Comparison of ENCODE assay signal across 15 mouse cellular contexts in genomic region chr11:53528397-53529252, GRCm38 (mm10). TPM values are rescaled to one million over a fixed set of nuclear protein-coding genes. Genes with fewer than 3 reads are reported as not detected.
DNase-seq lines count a peak whose midpoint lies in the region; ATAC-seq and TF ChIP-seq lines count a peak whose summit lies in the region.
"Had no signal": no experiment of that assay in that cellular context is flagged by ENCODE, and none has a peak within 500 bp of the region (broad histone marks: within the 10 kb centered on the region; RNA-seq: fewer than 3 reads in every experiment).

No protein-coding gene starts in this region.

- H3K9me3 ChIP-seq in heart, embryonic 14.5 days (ENCODE audit: control insufficient read depth, low read length), result no peaks in the 10 kb centered on the region
- H3K9me3 ChIP-seq in midbrain, embryonic 10.5 days (replicated peaks), result no peaks in the 10 kb centered on the region
- no peaks in the 10 kb centered on the region for H3K9me3 ChIP-seq in midbrain, embryonic 13.5 days
- H3K9me3 ChIP-seq in stomach, embryonic 16.5 days (replicated peaks; ENCODE audit: control insufficient read depth, low read length), result no peaks in the 10 kb centered on the region
- H3K9me3 ChIP-seq: neural tube, embryonic 12.5 days had no signal

- peaks cover 7% of the 10 kb centered on the region for H3K36me3 ChIP-seq in heart, embryonic 14.5 days (ENCODE audit: control insufficient read depth, insufficient read depth, low read length)
- H3K36me3 ChIP-seq in midbrain, embryonic 10.5 days, result peaks cover 7% of the 10 kb centered on the region
- H3K36me3 ChIP-seq in midbrain, embryonic 13.5 days, result peaks cover 2% of the 10 kb centered on the region; the same call in 1 of the 2 replicates
- no peaks in the 10 kb centered on the region for H3K36me3 ChIP-seq in stomach, embryonic 16.5 days (ENCODE audit: control insufficient read depth, insufficient read depth, low read length)
- H3K36me3 ChIP-seq: neural tube, embryonic 12.5 days had no signal

- peak overlapping the region; percentile 2; the same call in 1 of the 2 replicates for H3K9ac ChIP-seq in heart, embryonic 14.5 days (ENCODE audit: low read length)
- no peak overlapping the region for H3K9ac ChIP-seq in midbrain, embryonic 13.5 days (replicated peaks)
- H3K9ac ChIP-seq in stomach, embryonic 16.5 days (ENCODE audit: low read length), result 0 out of 2 replicates have a peak overlapping the region, but pooled peaks have one; percentile 26
- H3K9ac ChIP-seq: neural tube, embryonic 12.5 days had no signal

- H3K4me2 ChIP-seq in heart, embryonic 14.5 days (ENCODE audit: low read length), result peak overlapping the region; percentile 11; the same call in 1 of the 2 replicates
- H3K4me2 ChIP-seq in midbrain, embryonic 13.5 days (replicated peaks), result no peak overlapping the region
- H3K4me2 ChIP-seq in stomach, embryonic 16.5 days (ENCODE audit: low read depth, low read length), result no peak overlapping the region
- H3K4me2 ChIP-seq: neural tube, embryonic 12.5 days had no signal

- no peak for ATAC-seq in cerebellum, adult (ENCODE audit: insufficient number of reproducible peaks, low FRiP score, low TSS enrichment)
- ATAC-seq in heart, embryonic 14.5 days (ENCODE audit: insufficient number of reproducible peaks, insufficient read depth, low FRiP score, low read depth), result no peak
- no peak for ATAC-seq in midbrain, embryonic 13.5 days
- no peak for ATAC-seq in stomach, embryonic 16.5 days (ENCODE audit: insufficient read depth, low FRiP score)
- ATAC-seq: activated CD4-positive, CD25-positive, alpha-beta regulatory T cell, adult 4 months had no signal

- peak; percentile 49 to 62 for DNase-seq in cerebellum, adult 2 months
- no peak for DNase-seq in heart, postnatal 4 days
- no peak for DNase-seq in midbrain, embryonic 10.5 days (ENCODE audit: low spot score)
- no peak for DNase-seq in T-cell, adult 2 months (ENCODE audit: low spot score)
- DNase-seq: embryo, embryonic 11 days had no signal

- peak overlapping the region; percentile 90 for H3K27ac ChIP-seq in cerebellum, adult 2 months (ENCODE audit: insufficient read depth, low read length)
- peak overlapping the region in 1 of 2 experiments; percentile 55; a peak in 1 of 4 replicates for H3K27ac ChIP-seq in heart, embryonic 14.5 days (replicated peaks in 1 of 2; ENCODE audit: control insufficient read depth in 1 of 2, insufficient read depth in 1 of 2, low read depth in 2 of 2, low read length in 2 of 2)
- 0 out of 2 replicates have a peak overlapping the region, but pooled peaks have one; percentile 6 for H3K27ac ChIP-seq in midbrain, embryonic 10.5 days (replicated peaks)
- H3K27ac ChIP-seq in midbrain, embryonic 13.5 days, result no peak overlapping the region
- peak overlapping the region; percentile 17; the same call in 1 of the 2 replicates for H3K27ac ChIP-seq in stomach, embryonic 16.5 days (ENCODE audit: low read length)
- H3K27ac ChIP-seq: neural tube, embryonic 12.5 days had no signal

- H3K4me3 ChIP-seq in cerebellum, adult 2 months (replicated peaks; ENCODE audit: insufficient read depth, low read depth, low read length), result no peak overlapping the region
- H3K4me3 ChIP-seq in heart, embryonic 14.5 days (ENCODE audit: control insufficient read depth in 1 of 2, insufficient read depth in 1 of 2, low read depth in 1 of 2, low read length in 2 of 2), result no peak overlapping the region
- no peak overlapping the region for H3K4me3 ChIP-seq in midbrain, embryonic 10.5 days
- H3K4me3 ChIP-seq in midbrain, embryonic 13.5 days (replicated peaks), result no peak overlapping the region
- no peak overlapping the region for H3K4me3 ChIP-seq in stomach, embryonic 16.5 days (replicated peaks; ENCODE audit: low read length)
- H3K4me3 ChIP-seq: neural tube, embryonic 12.5 days had no signal

- H3K4me1 ChIP-seq in cerebellum, adult 2 months (ENCODE audit: control insufficient read depth, insufficient read depth, low read length), result peaks cover 75% of the 10 kb centered on the region
- peaks cover 40 to 46% of the 10 kb centered on the region in 2 experiments for H3K4me1 ChIP-seq in heart, embryonic 14.5 days (ENCODE audit: control insufficient read depth in 2 of 2, insufficient read depth in 2 of 2, low read length in 2 of 2)
- H3K4me1 ChIP-seq in midbrain, embryonic 10.5 days, result peaks cover 49% of the 10 kb centered on the region
- 0 out of 2 replicates have a peak, but pooled peaks cover 8% of the 10 kb centered on the region for H3K4me1 ChIP-seq in midbrain, embryonic 13.5 days (replicated peaks)
- peaks cover 15% of the 10 kb centered on the region for H3K4me1 ChIP-seq in stomach, embryonic 16.5 days (ENCODE audit: control insufficient read depth, insufficient read depth, low read length)

- TF ChIP-seq CTCF in cerebellum, adult 2 months (IDR thresholded peaks at IDR 0.05; ENCODE audit: borderline replicate concordance, insufficient read depth, low read depth, low read length), result no peak

- no peak for TF ChIP-seq POLR2A in cerebellum, adult 2 months (IDR thresholded peaks at IDR 0.05; ENCODE audit: borderline replicate concordance, insufficient read depth, low read length)

- 11% methylated on average over 9 of the region's 9 CpGs for WGBS in cerebellum, adult 2 months
- 54% methylated on average over 9 of the region's 9 CpGs for WGBS in heart, embryonic 14.5 days
- 76% methylated on average over 9 of the region's 9 CpGs for WGBS in midbrain, embryonic 10.5 days
- WGBS in midbrain, embryonic 13.5 days, result 84% methylated on average over 9 of the region's 9 CpGs
- 68% methylated on average over 9 of the region's 9 CpGs for WGBS in stomach, embryonic 16.5 days

- H3K27me3 ChIP-seq in cerebellum, adult 2 months (ENCODE audit: control insufficient read depth, insufficient read depth, low read length), result no peaks in the 10 kb centered on the region
- H3K27me3 ChIP-seq in heart, embryonic 14.5 days (ENCODE audit: control insufficient read depth, insufficient read depth, low read length), result no peaks in the 10 kb centered on the region
- no peaks in the 10 kb centered on the region for H3K27me3 ChIP-seq in midbrain, embryonic 10.5 days (ENCODE audit: low read depth, poor library complexity, severe bottlenecking)
- no peaks in the 10 kb centered on the region for H3K27me3 ChIP-seq in midbrain, embryonic 13.5 days
- no peaks in the 10 kb centered on the region for H3K27me3 ChIP-seq in stomach, embryonic 16.5 days (ENCODE audit: control insufficient read depth, insufficient read depth, low read length)
- H3K27me3 ChIP-seq: neural tube, embryonic 12.5 days had no signal

RNA-seq across cellular contexts. Expression of gene Sept8, which starts 9.6 kb away (rescaled TPM):
- 318 and 354 TPM in 2 replicates for polyA plus RNA-seq in cerebellum, adult 2 months (2012; rRNA removed)
- 17.4 and 18.8 TPM in 2 replicates for polyA plus RNA-seq in heart, embryonic 14.5 days (2014; fragmentation: Nextera tagmentation; extraction: Ambion mirVana)
- total RNA-seq in heart, postnatal 4 days (2021), result 10 to 100 TPM; 62.9 to 65.0 TPM
- 17.3 and 18.0 TPM in 2 replicates for polyA plus RNA-seq in midbrain, embryonic 10.5 days (2016; fragmentation: Nextera tagmentation; extraction: Ambion mirVana)
- 11.0 and 12.7 TPM in 2 replicates for polyA plus RNA-seq in midbrain, embryonic 13.5 days (2015; fragmentation: Nextera tagmentation; extraction: Ambion mirVana)
- 33.8 and 34.4 TPM in 2 replicates for polyA plus RNA-seq in stomach, embryonic 16.5 days (2015; fragmentation: Nextera tagmentation; extraction: Ambion mirVana)

RNA-seq across cellular contexts. Expression of gene Kif3a, which starts 38.6 kb away (rescaled TPM):
- 91.1 and 93.2 TPM in 2 replicates for polyA plus RNA-seq in cerebellum, adult 2 months (2012; rRNA removed)
- polyA plus RNA-seq in heart, embryonic 14.5 days (2014; fragmentation: Nextera tagmentation; extraction: Ambion mirVana), result 38.0 and 38.3 TPM in 2 replicates
- total RNA-seq in heart, postnatal 4 days (2021), result 10 to 100 TPM; 14.1 to 14.4 TPM
- polyA plus RNA-seq in midbrain, embryonic 10.5 days (2016; fragmentation: Nextera tagmentation; extraction: Ambion mirVana), result 77.3 and 94.6 TPM in 2 replicates
- polyA plus RNA-seq in midbrain, embryonic 13.5 days (2015; fragmentation: Nextera tagmentation; extraction: Ambion mirVana), result 232 and 283 TPM in 2 replicates
- 53.5 and 57.0 TPM in 2 replicates for polyA plus RNA-seq in stomach, embryonic 16.5 days (2015; fragmentation: Nextera tagmentation; extraction: Ambion mirVana)

RNA-seq across cellular contexts. Expression of gene Sowaha, which starts 48.6 kb away (rescaled TPM):
- polyA plus RNA-seq in cerebellum, adult 2 months (2012; rRNA removed), result 23.1 and 27.1 TPM in 2 replicates
- polyA plus RNA-seq in heart, embryonic 14.5 days (2014; fragmentation: Nextera tagmentation; extraction: Ambion mirVana), result 0.18 and 0.26 TPM in 2 replicates
- total RNA-seq in heart, postnatal 4 days (2021), result under 1 TPM; 0.07 to 0.27 TPM
- 0.19 and 0.26 TPM in 2 replicates for polyA plus RNA-seq in midbrain, embryonic 10.5 days (2016; fragmentation: Nextera tagmentation; extraction: Ambion mirVana)
- 0.31 and 0.42 TPM in 2 replicates for polyA plus RNA-seq in midbrain, embryonic 13.5 days (2015; fragmentation: Nextera tagmentation; extraction: Ambion mirVana)
- 0.46 and 0.58 TPM in 2 replicates for polyA plus RNA-seq in stomach, embryonic 16.5 days (2015; fragmentation: Nextera tagmentation; extraction: Ambion mirVana)
- polyA plus RNA-seq: activated CD4-positive, CD25-positive, alpha-beta regulatory T cell, adult 4 months had no signal

RNA-seq across cellular contexts. Expression of gene Gm9945, which starts 48.7 kb away (rescaled TPM):
- polyA plus RNA-seq in cerebellum, adult 2 months (2012; rRNA removed), result 0.65 and 1.6 TPM in 2 replicates
- not detected in 2 replicates for polyA plus RNA-seq in heart, embryonic 14.5 days (2014; fragmentation: Nextera tagmentation; extraction: Ambion mirVana)
- not detected for total RNA-seq in heart, postnatal 4 days (2021)
- polyA plus RNA-seq in midbrain, embryonic 10.5 days (2016; fragmentation: Nextera tagmentation; extraction: Ambion mirVana), result not detected in 2 replicates
- not detected in 2 replicates for polyA plus RNA-seq in midbrain, embryonic 13.5 days (2015; fragmentation: Nextera tagmentation; extraction: Ambion mirVana)
- not detected in 2 replicates for polyA plus RNA-seq in stomach, embryonic 16.5 days (2015; fragmentation: Nextera tagmentation; extraction: Ambion mirVana)
- total RNA-seq: heart, adult 8-10 months had no signal
- polyA plus RNA-seq: activated CD4-positive, CD25-positive, alpha-beta regulatory T cell, adult 4 months; kidney, adult 2 months; limb, embryonic 11.5 days; neural tube, embryonic 12.5 days; testis, adult 2 months had no signal

RNA-seq across cellular contexts. Expression of gene Gm9837, which starts 58.3 kb away (rescaled TPM):
- not detected in 2 replicates for polyA plus RNA-seq in cerebellum, adult 2 months (2012; rRNA removed)
- polyA plus RNA-seq in heart, embryonic 14.5 days (2014; fragmentation: Nextera tagmentation; extraction: Ambion mirVana), result not detected in 2 replicates
- not detected for total RNA-seq in heart, postnatal 4 days (2021)
- polyA plus RNA-seq in midbrain, embryonic 10.5 days (2016; fragmentation: Nextera tagmentation; extraction: Ambion mirVana), result not detected in 2 replicates
- polyA plus RNA-seq in midbrain, embryonic 13.5 days (2015; fragmentation: Nextera tagmentation; extraction: Ambion mirVana), result not detected in 2 replicates
- not detected in 2 replicates for polyA plus RNA-seq in stomach, embryonic 16.5 days (2015; fragmentation: Nextera tagmentation; extraction: Ambion mirVana)
- total RNA-seq: heart, adult 8-10 months had no signal
- polyA plus RNA-seq: activated CD4-positive, CD25-positive, alpha-beta regulatory T cell, adult 4 months; kidney, adult 2 months; limb, embryonic 11.5 days; neural tube, embryonic 12.5 days had no signal

Comparison
In these comparisons a context has a peak if more than half of its experiments do, and no peak if none do; other contexts are left out.
1. DNase-seq: peak in cerebellum, adult 2 months (2 of 2); none in heart, postnatal 4 days (single experiment), midbrain, embryonic 10.5 days (single experiment) and T-cell, adult 2 months (single experiment).
2. RNA of gene Sowaha, which starts 48.6 kb away (polyA plus RNA-seq): 23.1 to 27.1 TPM in cerebellum, adult 2 months; 0.46 to 0.58 TPM in stomach, embryonic 16.5 days, 0.31 to 0.42 TPM in midbrain, embryonic 13.5 days, 0.19 to 0.26 TPM in midbrain, embryonic 10.5 days and 0.18 to 0.26 TPM in heart, embryonic 14.5 days; every median in the first group is over 10 times any median in the second.